Mouse (Mus musculus) ES-E14 (cell line): ENCODE data around the gene Fry.

ENCODE experiments used
- CHD2 ChIP-seq: IDR thresholded peaks from 2 replicates; pipeline ENCODE4 v1.6.1; 2014; ENCODE audit warnings: mild to moderate bottlenecking, low read depth, low read length, inconsistent platforms
- MAFK ChIP-seq: IDR thresholded peaks from 2 replicates; pipeline ENCODE4 v1.6.1; 2014; ENCODE audit warnings: mild to moderate bottlenecking, low read depth, low read length, inconsistent platforms; ENCODE audit not compliant: insufficient read depth
- ZC3H11A ChIP-seq: IDR thresholded peaks from 2 replicates; pipeline ENCODE4 v1.6.1; 2012; ENCODE audit warnings: low read depth, mild to moderate bottlenecking, inconsistent platforms, low read length, borderline replicate concordance
- ZNF384 ChIP-seq: IDR thresholded peaks from 2 replicates; pipeline ENCODE4 v1.6.1; 2012; ENCODE audit warnings: low read depth, low read length, inconsistent platforms

DNA sequence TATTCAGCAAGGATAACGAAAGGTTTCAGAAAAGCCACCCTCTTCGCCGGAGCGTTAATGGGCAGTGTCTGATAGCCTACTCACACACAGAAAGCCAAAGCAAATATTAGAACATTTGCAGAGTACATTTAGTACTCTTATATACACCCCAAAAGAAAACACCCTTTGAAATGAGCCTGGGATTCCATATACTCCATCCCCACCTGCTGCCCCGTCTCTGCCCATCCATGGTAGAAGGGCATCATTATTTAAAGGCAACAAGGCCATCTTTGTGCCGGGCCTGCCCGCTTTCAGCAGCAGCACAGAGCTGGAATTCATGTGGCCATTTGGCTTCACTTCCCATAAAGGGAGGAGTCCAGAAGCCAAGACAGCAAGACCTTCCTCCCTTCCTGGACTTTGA, 219.3 kb downstream of the Fry start:
- no peak for TF ChIP-seq ZNF384
- no peak for TF ChIP-seq ZC3H11A
- no peak for TF ChIP-seq CHD2
- no peak for TF ChIP-seq MAFK
